Mouse (Mus musculus) thymus, postnatal 4 days (tissue): Measurements from ENCODE around the gene Gm21883.
"Not testable (repeated sequence)": the region's sequence is repeated elsewhere in the genome, so short reads cannot be mapped to it uniquely, and the experiment has no call there.

Experiments
- DNase-seq: peaks from one replicate; pipeline ENCODE4 v3.0.0; 2021

Gene Gm21883

DNA sequence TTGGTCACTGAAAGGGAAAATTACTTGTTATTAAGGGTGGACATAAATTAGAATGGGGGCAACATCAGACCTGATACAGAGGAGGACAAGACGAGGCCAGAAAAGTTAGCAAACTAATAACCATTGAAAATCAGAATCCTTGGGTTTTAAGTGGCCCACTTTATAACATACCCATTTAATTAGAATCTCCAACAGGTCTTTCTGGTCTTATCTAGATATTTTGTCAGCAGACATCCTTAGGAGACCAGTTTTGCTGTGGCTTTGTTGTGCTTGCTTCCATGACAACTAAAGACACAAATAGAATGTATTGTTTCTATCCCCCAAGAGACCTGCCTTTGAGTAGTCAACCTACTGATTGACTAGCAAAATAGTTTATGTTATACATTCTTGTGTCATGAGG, at the start of gene Gm21883:
Gene Gm21883, minus strand, starts transcription at position 101 of the 400 bp plus-strand sequence.
- not testable (repeated sequence) for DNase-seq

- DNase-seq = not testable (repeated sequence)
These were observed 44.7 kb upstream of the Gm21883 start, which contains the start of gene Spin2e for GRCm38 (mm10) chrX:31618820-31619219. Gene Spin2e, minus strand, starts transcription at chrX:31618920.
